Mouse (Mus musculus) liver, embryonic 18 days (tissue): ENCODE measurements around the gene Cdr2. TPM values are rescaled to one million over a fixed set of nuclear protein-coding genes. Genes with fewer than 3 reads are reported as not detected.

Experiments used
- polyA plus RNA-seq: library from polyadenylated mRNA; depleted of rRNA; stranded (reverse); fragments of >200 nt; gene quantifications from 2 replicates; pipeline ENCODE4 v1.2.3, GENCODE M21; 2012; rRNA removed

The Cdr2 gene
- 60.6 and 61.4 TPM in 2 replicates for polyA plus RNA-seq

DNA sequence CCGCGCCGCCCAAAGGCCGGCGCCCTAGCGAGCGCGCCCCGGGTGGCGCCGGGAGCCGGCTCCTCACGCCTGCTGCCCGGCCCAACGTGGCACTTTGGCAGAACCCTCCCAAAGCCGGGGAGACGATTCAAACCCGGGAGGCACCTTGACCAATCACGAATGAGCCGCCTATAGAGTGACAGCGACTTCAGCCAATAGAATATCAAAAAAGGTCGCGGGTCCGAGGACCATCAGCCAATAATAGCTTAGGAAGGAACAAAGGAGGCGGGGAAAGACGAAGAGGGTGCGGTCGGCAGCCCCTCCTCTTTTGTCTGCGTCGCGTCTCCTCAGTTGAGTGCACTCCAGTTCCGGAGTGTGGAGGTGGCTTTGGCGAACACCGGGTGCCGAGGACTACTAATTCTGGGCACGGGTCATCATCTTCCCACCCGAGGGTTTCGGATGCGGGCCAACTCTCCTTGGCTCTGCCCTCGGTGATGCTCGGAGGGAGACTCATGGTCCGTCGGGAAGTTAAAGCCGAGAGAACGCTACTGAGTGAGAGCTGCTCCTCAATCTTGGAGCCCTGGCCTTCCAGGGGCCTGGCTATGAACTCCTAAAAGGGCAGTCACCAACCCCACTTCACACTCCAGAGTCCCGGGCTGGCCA is at the start of gene Cdr2, which contains the start of gene Mfsd13b:
Cdr2 (minus strand) TSS at position 113 of the 642 bp plus-strand sequence.
Mfsd13b (plus strand) TSS at position 310 of the 642 bp plus-strand sequence.

DNA sequence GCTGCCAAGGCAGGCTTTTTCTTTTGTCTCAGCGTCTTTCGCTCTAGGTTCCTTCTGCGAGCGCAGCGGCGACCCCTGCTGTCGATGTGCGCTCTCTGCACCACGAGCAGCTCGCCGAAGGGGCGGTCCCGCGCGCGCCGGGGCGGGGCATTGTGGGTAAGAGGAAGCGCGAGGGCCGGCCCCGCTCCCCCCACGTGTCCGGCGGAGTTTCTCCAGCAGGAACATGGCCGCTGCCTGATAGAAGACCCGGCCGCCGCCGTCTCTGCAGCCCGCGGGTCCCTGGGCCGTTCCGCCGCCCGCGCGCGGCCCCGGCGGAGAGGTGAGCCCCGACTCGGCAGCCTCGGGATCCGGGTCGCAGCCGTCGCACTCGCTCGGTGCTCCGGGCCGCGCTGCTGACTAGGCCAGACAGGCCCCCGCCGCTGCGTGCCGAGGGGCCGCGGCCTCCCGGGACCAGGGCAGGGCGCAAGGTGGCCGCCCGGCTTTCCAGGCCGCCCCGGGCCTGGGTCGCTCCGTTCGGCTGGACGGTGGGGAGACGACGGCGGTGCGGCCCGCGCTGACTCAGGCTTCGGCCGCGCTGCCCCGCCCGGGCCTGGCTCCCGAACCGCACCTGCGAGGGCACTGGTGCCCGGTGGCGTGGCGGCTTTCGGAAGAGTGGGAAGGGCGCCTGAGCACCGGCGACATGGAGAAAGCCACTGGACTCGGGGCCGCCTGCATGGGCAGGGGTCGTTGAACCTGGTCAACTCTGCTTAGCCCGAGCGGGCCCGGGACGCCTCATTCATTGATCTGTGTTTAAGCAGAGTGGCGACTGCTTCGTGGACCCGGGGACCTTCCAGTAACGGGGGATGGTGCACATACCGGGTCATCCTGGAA is 64.3 kb downstream of the Cdr2 start, which contains the start of gene Polr3e:
Polr3e (plus strand) TSS at position 153 of the 870 bp plus-strand sequence.

Other genes starting within 250 kb of the Cdr2 start
- 0.19 and 0.31 TPM in 2 replicates for gene Vwa3a, start 243.0 kb downstream of the Cdr2 start, polyA plus RNA-seq
- gene Gm5737, start 169.9 kb downstream of the Cdr2 start, polyA plus RNA-seq: not detected in 2 replicates
- gene Eef2k, start 139.5 kb downstream of the Cdr2 start, polyA plus RNA-seq: 22.6 and 28.2 TPM in 2 replicates
- gene Polr3e, start 64.6 kb downstream of the Cdr2 start, polyA plus RNA-seq: 6.5 and 8.2 TPM in 2 replicates
- gene Mfsd13b, start 197 bp upstream of the Cdr2 start, polyA plus RNA-seq: 0.05 and 0.08 TPM in 2 replicates
- gene Mettl9, start 52.1 kb upstream of the Cdr2 start, polyA plus RNA-seq: 18.7 and 20.2 TPM in 2 replicates
- gene Igsf6, start 92.3 kb upstream of the Cdr2 start, polyA plus RNA-seq: 11.5 and 13.9 TPM in 2 replicates
- gene Otoa, start 99.3 kb upstream of the Cdr2 start, polyA plus RNA-seq: 0.03 and 0.06 TPM in 2 replicates